Mouse (Mus musculus): ENCODE measurements around the gene Slc35c2.

Slc35c2 gene

GRCm38 (mm10) chr2:165275124-165275640 lies 12.5 kb downstream of the Slc35c2 start:
- DNase-seq (ENCODE audit: extremely low spot score): peak; percentile 29

GRCm38 (mm10) chr2:165273589-165273988 lies 14.1 kb downstream of the Slc35c2 start:
- no peak for DNase-seq (ENCODE audit: extremely low spot score)

- no peak for DNase-seq (ENCODE audit: extremely low spot score)
These were observed 16.3 kb downstream of the Slc35c2 start for GRCm38 (mm10) chr2:165271326-165271725.

GRCm38 (mm10) chr2:165270858-165271257 lies 16.8 kb downstream of the Slc35c2 start:
- no peak for DNase-seq (ENCODE audit: extremely low spot score)

GRCm38 (mm10) chr2:165266739-165267138 lies 20.9 kb downstream of the Slc35c2 start:
- DNase-seq (ENCODE audit: extremely low spot score): peak; percentile 29

- DNase-seq (ENCODE audit: extremely low spot score): no peak
These were observed 23.8 kb downstream of the Slc35c2 start for GRCm38 (mm10) chr2:165263861-165264260.

GRCm38 (mm10) chr2:165262274-165262990 lies 25.2 kb downstream of the Slc35c2 start:
- DNase-seq (ENCODE audit: extremely low spot score): no peak

- DNase-seq (ENCODE audit: extremely low spot score): no peak
These were observed 27.8 kb downstream of the Slc35c2 start for GRCm38 (mm10) chr2:165259859-165260258.

GRCm38 (mm10) chr2:165258321-165258720 lies 29.3 kb downstream of the Slc35c2 start:
- no peak for DNase-seq (ENCODE audit: extremely low spot score)

GRCm38 (mm10) chr2:165257151-165257834 lies 30.4 kb downstream of the Slc35c2 start:
- DNase-seq (ENCODE audit: extremely low spot score): no peak

GRCm38 (mm10) chr2:165256213-165256612 lies 31.5 kb downstream of the Slc35c2 start:
- no peak for DNase-seq (ENCODE audit: extremely low spot score)

- no peak for DNase-seq (ENCODE audit: extremely low spot score)
These were observed 33.8 kb downstream of the Slc35c2 start for GRCm38 (mm10) chr2:165253867-165254266.

- no peak for DNase-seq (ENCODE audit: extremely low spot score)
These were observed 34.4 kb downstream of the Slc35c2 start for GRCm38 (mm10) chr2:165253269-165253668.

- no peak for DNase-seq (ENCODE audit: extremely low spot score)
These were observed 34.9 kb downstream of the Slc35c2 start for GRCm38 (mm10) chr2:165252801-165253200.

- DNase-seq (ENCODE audit: extremely low spot score): no peak
These were observed 35.3 kb downstream of the Slc35c2 start for GRCm38 (mm10) chr2:165252381-165252780.

- no peak for DNase-seq (ENCODE audit: extremely low spot score)
These were observed 36.8 kb downstream of the Slc35c2 start for GRCm38 (mm10) chr2:165250903-165251302.

GRCm38 (mm10) chr2:165248967-165249366 lies 38.7 kb downstream of the Slc35c2 start:
- no peak for DNase-seq (ENCODE audit: extremely low spot score)

GRCm38 (mm10) chr2:165246349-165246748 lies 41.3 kb downstream of the Slc35c2 start:
- no peak for DNase-seq (ENCODE audit: extremely low spot score)

- DNase-seq (ENCODE audit: extremely low spot score): no peak
These were observed 44.4 kb downstream of the Slc35c2 start for GRCm38 (mm10) chr2:165243122-165243720.

- DNase-seq (ENCODE audit: extremely low spot score): no peak
These were observed 45.1 kb downstream of the Slc35c2 start for GRCm38 (mm10) chr2:165242575-165242974.

- no peak for DNase-seq (ENCODE audit: extremely low spot score)
These were observed 45.9 kb downstream of the Slc35c2 start for GRCm38 (mm10) chr2:165241786-165242185.

GRCm38 (mm10) chr2:165240371-165240770 lies 47.3 kb downstream of the Slc35c2 start:
- DNase-seq (ENCODE audit: extremely low spot score): no peak

Measured in embryo, embryonic 9.5 days (tissue).